Mouse (Mus musculus) C2C12 (cell line): Measurements from ENCODE around the gene Dctd. TPM values are rescaled to one million over a fixed set of nuclear protein-coding genes. Genes with fewer than 3 reads are reported as not detected.

Experiments
- H3K27me3 ChIP-seq: one replicate; pipeline ENCODE4 v1.6.1; 2011; ENCODE audit not compliant: control insufficient read depth, insufficient read depth, insufficient read length
- H3K36me3 ChIP-seq: one replicate; pipeline ENCODE4 v1.6.1; 2011; ENCODE audit not compliant: control insufficient read depth, insufficient read depth
- H3K4me3 ChIP-seq: one replicate; pipeline ENCODE4 v1.5.1; 2011; ENCODE audit warnings: mild to moderate bottlenecking, control low read depth; ENCODE audit not compliant: poor library complexity, insufficient read depth, severe bottlenecking
- H3K79me2 ChIP-seq: one replicate; pipeline ENCODE4 v1.6.1; 2011; ENCODE audit not compliant: control insufficient read depth, insufficient read depth
- H3K79me3 ChIP-seq: one replicate; pipeline ENCODE4 v1.6.1; 2011; ENCODE audit warnings: low read depth, control low read depth
- H3ac ChIP-seq: one replicate; pipeline ENCODE3; 2011; ENCODE audit warnings: low read depth; ENCODE audit not compliant: control insufficient read depth, insufficient read length
- CEBPB ChIP-seq: IDR thresholded peaks from one replicate; pipeline ENCODE4 v1.6.1; 2011; ENCODE audit warnings: low read depth, mild to moderate bottlenecking, control low read depth, moderate library complexity
- CTCF ChIP-seq: IDR thresholded peaks from one replicate; pipeline ENCODE4 v1.5.1; 2011; ENCODE audit not compliant: control insufficient read depth, insufficient read depth, insufficient read length
- FOSL1 ChIP-seq: IDR thresholded peaks from one replicate; pipeline ENCODE4 v1.8.0; 2011; ENCODE audit warnings: mild to moderate bottlenecking, low read length; ENCODE audit not compliant: poor library complexity, insufficient read depth, severe bottlenecking
- MAX ChIP-seq: IDR thresholded peaks from one replicate; pipeline ENCODE4 v1.6.1; 2011; ENCODE audit warnings: mild to moderate bottlenecking, control low read depth
- MYOD1 ChIP-seq: IDR thresholded peaks from one replicate; pipeline ENCODE4 v1.6.1; 2011; ENCODE audit warnings: low read depth; ENCODE audit not compliant: control insufficient read depth, insufficient read length
- MYOG ChIP-seq: IDR thresholded peaks from one replicate; pipeline ENCODE4 v1.6.1; 2011; ENCODE audit not compliant: control insufficient read depth, insufficient read length; ENCODE audit errors: extremely low read depth
- USF1 ChIP-seq: IDR thresholded peaks from one replicate; pipeline ENCODE4 v1.6.1; 2011; ENCODE audit warnings: low read depth, mild to moderate bottlenecking, control low read depth, moderate library complexity
- polyA plus RNA-seq: library from polyadenylated mRNA; unstranded; fragments of >200 nt; fragmentation: generic; extraction: Trizol; gene quantifications from one replicate; pipeline ENCODE4 v1.2.1, GENCODE M21; 2012; ENCODE audit warnings: missing spikeins

Dctd gene
- polyA plus RNA-seq, 1 experiment: 27.2 TPM

GRCm38 (mm10) chr8:48133321-48133720, 34.4 kb downstream of the Dctd start:
- H3K4me3 ChIP-seq: no peak overlapping the region
- H3K79me2 ChIP-seq: no peaks in the 10 kb centered on the region
- no peaks in the 10 kb centered on the region for H3K79me3 ChIP-seq
- H3K27me3 ChIP-seq: no peaks in the 10 kb centered on the region
- no peak for TF ChIP-seq FOSL1
- TF ChIP-seq CTCF: no peak
- TF ChIP-seq MYOD1: no peak
- TF ChIP-seq CEBPB: no peak
- TF ChIP-seq MYOG: no peak
- TF ChIP-seq MAX: no peak
- TF ChIP-seq USF1: no peak
- peaks cover 48% of the 10 kb centered on the region for H3K36me3 ChIP-seq
- no peak overlapping the region for H3ac ChIP-seq

DNA sequence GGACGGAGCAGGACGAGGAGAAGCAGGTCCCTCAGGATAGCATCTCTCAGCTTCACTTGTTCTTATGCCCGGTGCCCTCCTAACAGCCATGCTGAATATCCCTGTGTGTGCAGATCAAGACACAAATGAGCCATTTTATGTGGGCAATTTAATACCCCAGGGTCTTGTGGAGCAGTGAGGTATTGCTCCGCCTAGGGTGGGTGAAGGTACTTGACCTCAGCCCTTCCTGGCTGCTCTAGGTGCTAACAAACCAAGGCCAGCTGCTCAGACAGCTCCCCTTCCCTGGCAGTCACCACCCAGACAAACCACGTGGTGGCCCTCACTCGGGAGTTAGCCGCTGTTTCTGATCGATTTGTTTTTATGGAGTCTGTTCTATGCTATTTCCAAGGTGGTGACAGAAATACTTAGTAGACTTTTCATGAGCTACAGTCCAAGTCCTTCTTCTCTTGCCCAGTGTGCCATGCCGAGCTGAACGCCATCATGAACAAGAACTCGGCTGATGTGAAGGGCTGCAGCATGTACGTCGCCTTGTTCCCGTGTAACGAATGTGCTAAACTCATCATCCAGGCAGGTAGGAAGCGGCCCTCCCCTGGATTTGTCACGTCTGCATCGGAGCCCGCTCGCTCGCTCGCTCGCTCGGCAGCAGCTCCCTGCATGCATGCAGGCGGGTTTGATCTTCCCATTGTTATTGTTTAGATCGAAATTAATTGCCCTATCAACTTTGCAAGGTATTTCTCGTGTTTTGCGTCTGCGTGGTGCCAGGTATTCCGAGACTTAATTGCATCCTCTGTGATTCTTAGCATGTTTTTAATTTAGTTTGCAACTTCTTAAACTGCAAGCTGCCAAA, 38.1 kb downstream of the Dctd start:
- H3ac ChIP-seq: no peak overlapping the region
- H3K79me2 ChIP-seq: no peaks in the 10 kb centered on the region
- TF ChIP-seq CTCF: no peak
- TF ChIP-seq MYOG: no peak
- no peak for TF ChIP-seq MAX
- TF ChIP-seq FOSL1: no peak
- no peak for TF ChIP-seq CEBPB
- no peak for TF ChIP-seq MYOD1
- no peak for TF ChIP-seq USF1
- H3K4me3 ChIP-seq: no peak overlapping the region
- no peaks in the 10 kb centered on the region for H3K79me3 ChIP-seq
- H3K36me3 ChIP-seq: peaks cover 48% of the 10 kb centered on the region
- no peaks in the 10 kb centered on the region for H3K27me3 ChIP-seq

DNA sequence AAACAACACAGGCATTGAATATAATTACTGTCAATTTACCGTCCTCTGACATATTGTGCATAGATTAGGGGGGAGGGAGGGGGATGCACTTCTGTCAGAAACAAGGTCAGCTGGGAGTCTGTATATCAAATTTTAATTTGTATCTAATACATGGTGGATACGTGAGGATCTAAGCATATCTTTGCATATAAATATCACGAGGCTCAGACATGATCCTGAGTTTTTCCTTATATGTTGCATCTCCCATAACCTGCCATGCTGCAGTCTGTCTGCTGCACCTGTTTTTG, 38.7 kb downstream of the Dctd start:
- TF ChIP-seq CTCF (no peak), MYOD1 (no peak), CEBPB (no peak), FOSL1 (no peak), MAX (no peak), USF1 (no peak), MYOG (no peak)
- Histone ChIP-seq H3K79me3 (no peaks in the 10 kb centered on the region), H3K79me2 (no peaks in the 10 kb centered on the region), H3ac (no peak overlapping the region), H3K4me3 (no peak overlapping the region), H3K27me3 (no peaks in the 10 kb centered on the region), H3K36me3 (peaks cover 54% of the 10 kb centered on the region)

DNA sequence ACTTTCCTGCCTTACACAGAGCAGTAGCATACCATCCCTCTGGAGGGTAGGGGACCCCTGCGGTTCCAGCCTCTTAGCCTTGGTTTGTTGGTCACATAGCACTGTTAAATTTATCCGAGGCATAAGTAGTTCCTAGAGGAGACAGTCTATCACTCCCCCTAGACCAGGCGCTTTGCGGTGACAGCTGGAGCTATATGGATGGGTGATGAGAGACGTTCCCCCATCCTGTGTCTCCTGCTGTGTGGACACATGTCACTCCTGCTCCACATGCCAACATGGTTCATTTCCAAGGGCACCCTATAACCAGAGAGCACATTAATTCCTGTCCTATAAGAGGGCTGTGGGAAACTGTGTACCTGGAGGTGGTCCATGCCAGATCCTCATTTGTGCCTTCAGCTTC, 42.1 kb downstream of the Dctd start:
- no peak for TF ChIP-seq CTCF
- TF ChIP-seq FOSL1: no peak
- no peak for TF ChIP-seq MYOG
- TF ChIP-seq USF1: no peak
- TF ChIP-seq MAX: no peak
- TF ChIP-seq MYOD1: no peak
- no peak for TF ChIP-seq CEBPB
- no peaks in the 10 kb centered on the region for H3K79me2 ChIP-seq
- no peaks in the 10 kb centered on the region for H3K27me3 ChIP-seq
- no peak overlapping the region for H3K4me3 ChIP-seq
- H3K79me3 ChIP-seq: no peaks in the 10 kb centered on the region
- H3K36me3 ChIP-seq: peaks cover 52% of the 10 kb centered on the region
- H3ac ChIP-seq: no peak overlapping the region

GRCm38 (mm10) chr8:48145766-48146165, 46.9 kb downstream of the Dctd start:
- H3K36me3 ChIP-seq: peaks cover 22% of the 10 kb centered on the region
- H3K4me3 ChIP-seq: no peak overlapping the region
- H3K79me2 ChIP-seq: no peaks in the 10 kb centered on the region
- TF ChIP-seq MAX (no peak), FOSL1 (no peak), CEBPB (no peak), USF1 (no peak), MYOD1 (no peak), MYOG (no peak), CTCF (no peak)
- no peaks in the 10 kb centered on the region for H3K27me3 ChIP-seq
- H3ac ChIP-seq: no peak overlapping the region
- no peaks in the 10 kb centered on the region for H3K79me3 ChIP-seq

DNA sequence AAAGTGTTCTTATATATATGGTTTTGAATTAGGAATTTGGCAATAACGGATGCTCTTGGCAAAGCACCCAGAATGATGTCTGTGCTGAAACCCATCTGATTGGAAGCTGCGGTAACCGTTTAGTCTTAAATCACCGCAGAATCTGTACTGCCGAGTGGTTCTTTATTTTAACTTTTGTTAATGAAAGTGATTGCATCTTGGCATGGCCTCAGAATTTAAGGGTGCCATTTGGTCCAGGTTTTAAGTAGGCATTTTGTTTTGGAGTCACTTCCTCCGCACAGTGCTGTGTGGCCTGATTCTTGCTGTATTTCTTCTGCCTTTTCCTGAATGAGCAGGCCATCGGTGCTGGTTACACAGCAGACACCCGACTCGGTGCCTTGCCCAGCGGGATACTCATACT, 47.6 kb downstream of the Dctd start:
- H3K79me3 ChIP-seq: no peaks in the 10 kb centered on the region
- TF ChIP-seq CTCF (no peak), USF1 (no peak), MYOG (no peak), FOSL1 (no peak), MAX (no peak), MYOD1 (no peak), CEBPB (no peak)
- no peaks in the 10 kb centered on the region for H3K27me3 ChIP-seq
- peaks cover 15% of the 10 kb centered on the region for H3K36me3 ChIP-seq
- H3K79me2 ChIP-seq: no peaks in the 10 kb centered on the region
- H3K4me3 ChIP-seq: no peak overlapping the region
- no peak overlapping the region for H3ac ChIP-seq
